Mouse (Mus musculus) thymus, adult 2 months (tissue): ENCODE data around the gene Arpc4.

Source experiments
- CTCF ChIP-seq: fragments of 200-500 bp; IDR thresholded peaks from 2 replicates; pipeline ENCODE4 v1.5.1; 2012; ENCODE audit warnings: mild to moderate bottlenecking, control low read depth, low read length, moderate library complexity, borderline replicate concordance; ENCODE audit not compliant: control insufficient read depth, poor library complexity, insufficient read depth; ENCODE audit errors: extremely low read depth
- POLR2A ChIP-seq: fragments of 200-500 bp; IDR thresholded peaks from 2 replicates; pipeline ENCODE4 v1.6.1; 2012; ENCODE audit warnings: mild to moderate bottlenecking, low read length, control low read depth, moderate library complexity; ENCODE audit not compliant: control insufficient read depth, poor library complexity, insufficient read depth; ENCODE audit errors: extremely low read depth

GRCm38 (mm10) chr6:113342297-113342696, 35.6 kb upstream of the Arpc4 start:
- TF ChIP-seq POLR2A = no peak
- no peak for TF ChIP-seq CTCF
